Mouse (Mus musculus) liver, embryonic 11.5 days (tissue): ENCODE measurements around the gene Rfc5. TPM values are rescaled to one million over a fixed set of nuclear protein-coding genes. Genes with fewer than 3 reads are reported as not detected.
"Not testable (repeated sequence)": the region's sequence is repeated elsewhere in the genome, so short reads cannot be mapped to it uniquely, and the experiment has no call there.

Experiments
- ATAC-seq: fragments of 200-750 bp; cut with Nextera tagmentation; replicated peaks from 2 replicates; pipeline ENCODE4 v1.8.0; 2017; ENCODE audit warnings: moderate number of reproducible peaks, mild to moderate bottlenecking, moderate TSS enrichment, moderate library complexity; ENCODE audit not compliant: low FRiP score
- DNase-seq: peaks from one replicate; pipeline ENCODE4 v3.0.0-alpha.2; 2017; ENCODE audit warnings: low spot score
- H3K27ac ChIP-seq: fragments of 300-500 bp; sonication (generic); 2 replicates; pipeline ENCODE4 v1.5.1; 2014; ENCODE audit warnings: mild to moderate bottlenecking, low read depth, low read length, control low read depth
- H3K27me3 ChIP-seq: fragments of 300-500 bp; sonication (generic); replicated peaks from 2 replicates; pipeline ENCODE4 v1.6.1; 2014; ENCODE audit warnings: low read length, mixed read lengths; ENCODE audit not compliant: control insufficient read depth, insufficient read depth
- H3K36me3 ChIP-seq: fragments of 300-500 bp; sonication (generic); 2 replicates; pipeline ENCODE4 v1.6.1; 2014; ENCODE audit warnings: mild to moderate bottlenecking, low read length, moderate library complexity, mixed read lengths; ENCODE audit not compliant: control insufficient read depth, insufficient read depth
- H3K4me1 ChIP-seq: fragments of 300-500 bp; sonication (generic); replicated peaks from 2 replicates; pipeline ENCODE4 v1.6.1; 2014; ENCODE audit warnings: low read length, mixed read lengths; ENCODE audit not compliant: control insufficient read depth, insufficient read depth
- H3K4me2 ChIP-seq: fragments of 300-500 bp; sonication (generic); 2 replicates; pipeline ENCODE4 v1.6.1; 2014; ENCODE audit warnings: mild to moderate bottlenecking, control low read depth, moderate library complexity
- H3K4me3 ChIP-seq: fragments of 300-500 bp; sonication (generic); 2 replicates; pipeline ENCODE4 v1.5.1; 2014; ENCODE audit warnings: low read depth, low read length, control low read depth
- H3K9ac ChIP-seq: fragments of 300-500 bp; sonication (generic); 2 replicates; pipeline ENCODE4 v1.6.1; 2014; ENCODE audit warnings: low read depth, low read length, control low read depth
- H3K9me3 ChIP-seq: fragments of 300-500 bp; sonication (generic); 2 replicates; pipeline ENCODE4 v1.6.1; 2016; ENCODE audit warnings: low read length, inconsistent platforms, mixed read lengths; ENCODE audit not compliant: control insufficient read depth
- WGBS: fragments of 180-500 bp; shearing (Covaris S2); extraction: QIAGEN DNeasy Blood & Tissue Kit; methylation state at CpG from one replicate; pipeline ENCODE4 v1.1.7; 2014; 5-methylcytosine and 5-hydroxymethylcytosine counted together
- polyA plus RNA-seq: library from polyadenylated mRNA; unstranded; fragments of >200 nt; fragmentation: Nextera tagmentation; extraction: Ambion mirVana; gene quantifications from 2 replicates; pipeline ENCODE4 v1.2.1, GENCODE M21; 2014

Rfc5 gene
- polyA plus RNA-seq, 1 experiment from 2014 or later, result 121 TPM

DNA sequence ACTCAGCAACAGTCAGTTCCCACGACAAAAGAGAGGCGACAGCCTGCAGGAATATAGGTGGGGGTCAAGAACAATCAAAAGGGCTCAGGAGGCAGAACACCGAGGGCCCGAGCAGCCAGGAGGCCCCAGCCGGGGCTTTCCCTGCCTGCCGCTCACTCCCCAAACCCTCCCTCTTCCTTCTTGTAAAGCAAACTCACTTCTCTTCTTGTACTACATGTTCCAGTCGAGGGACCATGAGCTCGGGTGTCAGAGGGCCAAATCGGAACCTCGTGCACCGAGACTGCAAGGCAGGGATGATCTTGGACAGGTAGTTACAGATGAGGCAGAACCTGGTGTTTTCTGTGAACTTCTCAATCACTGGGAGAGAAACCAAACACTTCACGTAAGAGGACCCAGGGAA is 5.6 kb downstream of the Rfc5 start:
- Histone ChIP-seq H3K36me3 (peaks cover 38% of the 10 kb centered on the region), H3K27ac (no peak overlapping the region), H3K4me3 (no peak overlapping the region), H3K27me3 (no peaks in the 10 kb centered on the region), H3K9me3 (no peaks in the 10 kb centered on the region), H3K9ac (no peak overlapping the region), H3K4me2 (no peak overlapping the region), H3K4me1 (peaks cover 10% of the 10 kb centered on the region; the same call in 1 of the 2 replicates)
- no peak for ATAC-seq
- DNase-seq, result no peak
- WGBS, result 87% methylated on average over 12 of the region's 12 CpGs

DNA sequence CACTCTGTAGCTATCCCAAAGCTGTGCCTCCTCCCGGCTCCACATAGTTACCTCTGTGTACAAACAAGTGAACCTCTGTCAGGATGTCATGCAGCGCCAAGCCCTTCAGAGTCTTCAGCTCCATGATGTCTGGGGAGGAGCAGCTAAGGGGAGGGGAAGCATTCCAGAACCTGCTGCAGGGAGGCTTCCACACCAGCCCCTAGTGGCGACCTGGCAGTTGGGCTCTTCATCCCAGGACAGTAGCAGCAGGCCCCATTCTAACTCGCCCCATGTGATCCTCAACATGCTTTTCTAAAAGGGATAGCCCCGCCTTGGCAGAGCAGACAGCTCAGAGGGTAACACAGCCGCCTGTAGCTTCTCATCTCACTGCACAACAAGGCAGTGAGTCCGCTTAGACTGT is 7.1 kb downstream of the Rfc5 start:
- ATAC-seq (no peak), DNase-seq (no peak)
- Histone ChIP-seq H3K9ac (no peak overlapping the region), H3K4me1 (peaks cover 3% of the 10 kb centered on the region; the same call in 1 of the 2 replicates), H3K4me3 (no peak overlapping the region), H3K27ac (no peak overlapping the region), H3K27me3 (no peaks in the 10 kb centered on the region), H3K36me3 (peaks cover 41% of the 10 kb centered on the region), H3K4me2 (no peak overlapping the region), H3K9me3 (no peaks in the 10 kb centered on the region)
- 85% methylated on average over 7 of the region's 7 CpGs for WGBS

DNA sequence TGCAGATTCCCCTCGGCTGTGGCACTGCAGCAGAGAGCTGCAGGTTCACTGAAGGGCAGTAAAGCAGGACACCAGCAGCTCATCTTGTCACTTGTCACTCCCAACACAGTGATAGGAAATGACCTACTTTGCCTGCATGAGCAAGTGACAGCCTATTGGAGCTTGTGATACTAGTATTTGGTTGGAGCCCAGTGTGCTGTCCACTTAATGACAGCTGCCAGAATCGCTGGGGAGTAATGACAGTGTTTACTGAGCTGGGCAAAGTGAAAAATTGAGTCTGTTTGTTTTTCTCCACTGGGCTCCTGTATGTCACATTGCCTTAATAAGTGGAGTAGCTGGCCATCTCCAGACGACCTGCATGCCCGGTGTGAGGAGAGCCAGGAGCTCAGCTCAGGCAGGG is 8.6 kb downstream of the Rfc5 start:
- Histone ChIP-seq H3K4me2 (no peak overlapping the region), H3K27ac (no peak overlapping the region), H3K4me1 (no peaks in the 10 kb centered on the region), H3K27me3 (no peaks in the 10 kb centered on the region), H3K4me3 (no peak overlapping the region), H3K9ac (no peak overlapping the region), H3K36me3 (peaks cover 40% of the 10 kb centered on the region), H3K9me3 (no peaks in the 10 kb centered on the region)
- WGBS, result 81% methylated on average over 4 of the region's 4 CpGs
- ATAC-seq, result no peak
- DNase-seq, result no peak

DNA sequence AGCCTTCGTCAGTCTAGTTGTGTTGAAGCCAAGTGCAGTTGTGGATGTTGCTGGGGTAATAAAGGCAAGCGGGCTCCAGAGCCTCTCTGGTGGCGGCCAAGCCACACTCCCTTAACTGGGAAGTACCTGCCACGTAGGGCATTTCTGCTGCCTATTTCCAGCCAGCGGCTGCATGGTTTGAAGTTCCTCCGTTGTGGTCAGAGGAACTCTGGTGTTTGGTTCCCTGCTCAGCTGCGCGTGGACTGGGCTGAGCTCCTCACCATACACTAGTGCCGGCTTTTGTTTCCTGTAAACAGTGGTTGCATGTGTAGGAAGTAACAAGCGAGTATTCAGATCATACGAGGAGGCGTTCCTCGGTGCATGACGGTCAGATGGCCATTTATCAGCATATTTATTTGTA is 11.1 kb downstream of the Rfc5 start:
- not testable (repeated sequence) for ATAC-seq, DNase-seq, H3K27me3 ChIP-seq, H3K27ac ChIP-seq, H3K4me3 ChIP-seq, H3K4me1 ChIP-seq, H3K9ac ChIP-seq, H3K9me3 ChIP-seq, H3K4me2 ChIP-seq
- 77% methylated on average over 14 of the region's 14 CpGs for WGBS
- H3K36me3 ChIP-seq, result peaks cover 28% of the 10 kb centered on the region

DNA sequence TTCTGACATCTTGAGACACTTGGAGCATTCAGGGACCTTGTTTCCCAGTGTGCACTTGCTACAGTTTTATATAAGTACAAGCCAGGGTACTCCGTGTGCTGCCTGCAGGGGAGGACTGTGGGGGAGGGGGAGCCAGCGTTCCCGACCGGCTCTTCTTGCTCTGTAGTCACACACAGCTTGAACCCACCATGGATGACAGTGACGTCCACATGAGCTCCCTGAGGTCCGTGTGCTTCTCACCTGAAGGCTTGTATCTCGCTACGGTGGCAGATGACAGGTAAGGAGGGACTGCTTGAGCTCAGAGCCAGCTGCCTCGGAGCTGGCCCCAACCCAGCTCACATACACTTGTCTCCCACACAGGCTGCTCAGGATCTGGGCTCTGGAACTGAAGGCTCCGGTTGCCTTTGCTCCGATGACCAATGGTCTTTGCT is 12.5 kb downstream of the Rfc5 start:
- H3K4me2 ChIP-seq, result no peak overlapping the region
- no peaks in the 10 kb centered on the region for H3K27me3 ChIP-seq
- WGBS, result 85% methylated on average over 11 of the region's 11 CpGs
- peaks cover 20% of the 10 kb centered on the region for H3K36me3 ChIP-seq
- H3K9me3 ChIP-seq, result no peaks in the 10 kb centered on the region
- H3K9ac ChIP-seq, result no peak overlapping the region
- no peak for ATAC-seq
- H3K4me3 ChIP-seq, result no peak overlapping the region
- H3K4me1 ChIP-seq, result no peaks in the 10 kb centered on the region
- DNase-seq, result no peak
- H3K27ac ChIP-seq, result no peak overlapping the region

DNA sequence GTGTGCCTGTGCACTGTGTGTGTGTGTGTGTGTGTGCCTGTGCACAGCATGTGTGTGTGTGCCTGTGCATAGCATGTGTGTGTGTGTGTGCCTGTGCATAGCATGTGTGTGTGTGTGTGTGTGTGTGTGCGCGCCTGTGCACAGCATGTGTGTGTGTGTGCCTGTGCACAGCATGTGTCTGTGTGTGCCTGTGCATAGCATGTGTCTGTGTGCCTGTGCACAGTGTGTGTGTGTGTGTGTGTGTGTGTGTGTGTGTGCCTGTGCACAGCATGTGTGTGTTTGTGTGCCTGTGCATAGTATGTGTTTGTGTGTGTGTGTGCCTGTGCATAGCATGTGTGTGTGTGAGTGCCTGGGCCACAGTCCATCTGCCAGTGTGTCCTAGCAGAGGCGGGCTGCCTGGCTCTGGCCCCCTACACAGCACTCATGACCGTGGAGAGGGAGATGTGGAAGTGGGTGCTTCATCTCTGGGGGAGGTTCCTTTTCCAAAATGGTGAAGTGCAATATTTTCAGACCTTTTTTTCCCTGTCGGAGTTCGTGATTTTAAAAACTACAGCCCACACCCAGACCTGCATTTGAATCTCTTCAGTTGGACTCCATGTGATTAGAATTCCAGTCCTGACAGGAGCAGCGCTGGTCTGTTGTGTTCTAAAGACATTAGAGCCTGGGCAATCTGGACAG is 14.3 kb downstream of the Rfc5 start:
- Histone ChIP-seq H3K9ac (no peak overlapping the region), H3K4me3 (no peak overlapping the region), H3K9me3 (no peaks in the 10 kb centered on the region), H3K4me1 (no peaks in the 10 kb centered on the region), H3K4me2 (no peak overlapping the region), H3K27ac (no peak overlapping the region), H3K27me3 (no peaks in the 10 kb centered on the region), H3K36me3 (peaks cover 28% of the 10 kb centered on the region)
- ATAC-seq, result no peak
- no peak for DNase-seq
- 84% methylated on average over 7 of the region's 7 CpGs for WGBS

DNA sequence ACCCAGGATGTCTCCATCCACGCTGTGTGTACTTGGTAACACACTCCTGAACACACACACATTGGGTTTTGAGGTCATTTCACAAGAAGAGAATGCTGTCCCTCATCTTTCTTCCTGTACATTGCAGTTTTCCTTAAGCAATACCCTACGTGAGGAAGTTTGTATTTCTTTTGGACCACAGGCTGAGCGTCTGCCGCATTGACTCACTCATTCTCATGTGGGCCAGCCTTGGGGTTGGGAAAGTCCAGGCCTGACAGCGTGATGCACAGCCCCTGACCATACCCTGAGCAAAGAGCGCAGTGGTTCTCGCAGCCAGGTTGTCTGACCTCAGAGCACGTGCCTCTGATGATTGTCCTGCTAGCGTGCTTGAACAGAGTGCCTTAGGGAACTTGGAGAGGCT is 15.4 kb downstream of the Rfc5 start:
- Histone ChIP-seq H3K9me3 (no peaks in the 10 kb centered on the region), H3K27me3 (no peaks in the 10 kb centered on the region), H3K4me3 (no peak overlapping the region), H3K36me3 (peaks cover 22% of the 10 kb centered on the region), H3K9ac (no peak overlapping the region), H3K4me2 (no peak overlapping the region), H3K4me1 (no peaks in the 10 kb centered on the region), H3K27ac (no peak overlapping the region)
- ATAC-seq (no peak), DNase-seq (no peak)
- 87% methylated on average over 9 of the region's 9 CpGs for WGBS

DNA sequence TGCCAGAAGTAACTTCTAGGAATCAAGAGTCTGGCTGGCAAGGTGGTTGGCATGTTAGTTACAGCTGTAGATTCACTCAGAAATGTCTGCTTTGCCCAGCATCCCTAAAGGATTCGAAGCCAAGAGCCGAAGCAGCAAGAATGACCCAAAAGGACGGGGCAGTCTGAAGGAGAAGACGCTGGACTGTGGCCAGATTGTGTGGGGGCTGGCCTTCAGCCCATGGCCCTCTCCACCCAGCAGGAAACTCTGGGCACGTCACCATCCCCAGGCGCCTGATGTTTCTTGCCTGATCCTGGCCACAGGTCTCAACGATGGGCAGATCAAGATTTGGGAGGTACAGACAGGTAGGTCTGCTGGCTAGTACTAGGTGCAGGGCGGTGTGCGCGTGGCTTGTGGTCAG is 18.3 kb downstream of the Rfc5 start:
- Histone ChIP-seq H3K9ac (no peak overlapping the region), H3K4me1 (no peaks in the 10 kb centered on the region; the same call in 1 of the 2 replicates), H3K4me2 (no peak overlapping the region), H3K27ac (no peak overlapping the region), H3K36me3 (peaks cover 15% of the 10 kb centered on the region), H3K4me3 (no peak overlapping the region), H3K9me3 (no peaks in the 10 kb centered on the region), H3K27me3 (no peaks in the 10 kb centered on the region)
- DNase-seq (no peak), ATAC-seq (no peak)
- WGBS, result 85% methylated on average over 10 of the region's 10 CpGs

DNA sequence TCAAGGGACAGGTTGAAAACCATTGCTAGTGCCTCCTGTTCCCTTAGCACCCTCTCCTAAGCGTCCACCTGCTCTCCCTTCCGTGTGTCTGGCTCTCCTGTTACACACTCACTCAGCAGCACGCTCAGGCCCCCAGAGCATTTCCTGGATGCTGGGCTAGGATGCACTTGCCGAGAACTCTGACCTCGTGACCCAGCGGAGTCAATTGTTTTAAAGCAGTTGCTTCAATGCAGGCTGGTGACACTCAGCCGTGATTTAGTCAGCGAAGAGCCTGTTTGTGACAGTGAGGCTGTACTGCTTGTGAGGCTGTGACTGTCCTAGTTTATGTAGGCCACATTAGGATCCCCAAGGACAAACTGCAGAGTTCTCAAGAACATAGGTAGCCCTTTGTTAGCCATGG is 21.6 kb downstream of the Rfc5 start:
- H3K36me3 ChIP-seq, result peaks cover 17% of the 10 kb centered on the region
- no peaks in the 10 kb centered on the region for H3K27me3 ChIP-seq
- H3K9me3 ChIP-seq, result no peaks in the 10 kb centered on the region
- H3K27ac ChIP-seq, result no peak overlapping the region
- no peak overlapping the region for H3K9ac ChIP-seq
- ATAC-seq (no peak), DNase-seq (no peak)
- no peak overlapping the region for H3K4me3 ChIP-seq
- H3K4me2 ChIP-seq, result no peak overlapping the region
- H3K4me1 ChIP-seq, result no peaks in the 10 kb centered on the region; the same call in 1 of the 2 replicates
- WGBS, result 60% methylated on average over 8 of the region's 8 CpGs
